Mouse (Mus musculus) layer of hippocampus, postnatal 14 days (tissue): Measurements from ENCODE around the gene Osbpl5. TPM values are rescaled to one million over a fixed set of nuclear protein-coding genes. Genes with fewer than 3 reads are reported as not detected.

Experiments
- DNase-seq, 2 experiments: peaks; one replicate each; pipeline ENCODE4 v3.0.0; 2021 to 2022; ENCODE audit warnings: low spot score in 2 of 2, mixed read lengths in 1 of 2
- total RNA-seq, 2 experiments: library from RNA; stranded (reverse); gene quantifications; 2 replicates each; pipeline ENCODE4 v1.2.3; 2021

The Osbpl5 gene
- total RNA-seq, 2 experiments from 2014 or later, result 36.3 to 40.9 TPM

DNA sequence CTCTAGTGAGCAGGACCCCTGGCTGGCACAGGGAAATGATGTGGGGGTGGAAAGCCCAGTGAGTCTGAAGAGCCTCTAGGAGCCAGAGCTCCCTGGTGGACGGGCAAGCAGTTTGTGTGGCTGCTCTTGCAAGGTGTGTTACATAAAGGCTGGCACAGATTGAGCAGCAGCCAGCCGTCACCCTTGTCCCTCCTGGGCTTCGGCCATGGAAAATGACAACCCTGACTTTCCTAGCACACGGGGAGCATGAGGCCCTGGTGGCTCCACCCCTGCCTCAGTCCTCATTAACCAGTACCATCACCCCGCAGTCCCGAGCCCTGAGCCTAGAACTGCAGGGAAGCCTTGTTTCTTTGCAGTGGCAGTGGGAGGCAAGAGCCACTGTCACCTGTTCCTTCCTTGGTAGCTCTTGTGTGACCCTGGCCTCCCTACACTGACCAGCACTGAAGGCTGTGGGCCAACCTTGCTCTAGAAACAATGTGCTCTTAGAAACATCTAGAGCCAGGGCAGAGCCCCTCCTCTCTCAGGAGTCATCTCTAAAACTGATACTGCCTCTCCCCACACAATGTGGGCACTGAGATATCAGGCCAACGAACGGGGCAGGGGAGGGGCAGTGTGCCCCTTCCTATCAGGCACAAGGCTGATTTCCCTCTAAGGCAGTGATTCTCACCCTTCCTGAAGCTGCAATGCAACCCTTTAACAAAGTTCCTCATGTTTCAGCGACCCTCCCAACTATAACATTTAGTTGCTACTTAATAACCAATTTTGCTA, 1.2 kb downstream of the Osbpl5 start:
- DNase-seq, result no peak

DNA sequence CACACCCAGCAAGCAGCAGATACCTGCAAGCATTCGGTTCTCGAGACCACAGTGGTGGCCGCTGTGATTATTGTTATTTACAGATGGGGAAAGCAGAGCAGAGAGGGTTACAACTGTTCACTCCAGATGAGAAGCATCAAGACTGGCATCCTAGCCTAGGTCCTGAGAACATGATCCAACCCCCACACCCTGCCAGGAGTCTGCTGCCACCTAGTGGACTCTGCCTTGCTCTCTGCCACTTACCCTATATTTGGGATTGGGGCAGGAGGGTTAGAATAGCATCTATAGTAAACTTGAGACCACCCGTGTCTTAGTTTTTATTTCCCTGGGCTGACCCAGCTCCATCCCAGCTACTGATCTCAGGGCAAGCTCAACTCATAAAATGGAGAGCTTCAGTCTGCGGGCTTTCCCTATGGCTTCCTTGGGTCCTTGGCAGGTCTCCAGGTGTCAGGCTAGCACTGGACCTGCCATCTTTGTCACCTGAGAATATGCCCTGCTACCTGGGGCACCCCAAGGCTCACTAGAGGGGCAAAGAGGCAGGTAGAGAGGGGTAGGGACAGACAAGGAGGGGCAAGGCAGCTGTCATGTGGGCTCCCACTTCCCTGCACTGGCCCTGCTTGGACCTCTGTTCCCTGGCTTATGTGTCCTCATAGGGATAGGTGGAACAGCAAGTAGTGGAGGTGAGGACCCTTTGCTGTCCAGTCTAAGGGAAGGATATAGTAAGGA, 2.6 kb downstream of the Osbpl5 start:
- DNase-seq, result no peak

- no peak for DNase-seq
These were observed 4.2 kb downstream of the Osbpl5 start for GRCm38 (mm10) chr7:143752606-143753005.

- DNase-seq, result no peak
These were observed 4.7 kb downstream of the Osbpl5 start for GRCm38 (mm10) chr7:143752056-143752455.

- DNase-seq, result no peak
These were observed 5.4 kb downstream of the Osbpl5 start for GRCm38 (mm10) chr7:143751380-143751779.

DNA sequence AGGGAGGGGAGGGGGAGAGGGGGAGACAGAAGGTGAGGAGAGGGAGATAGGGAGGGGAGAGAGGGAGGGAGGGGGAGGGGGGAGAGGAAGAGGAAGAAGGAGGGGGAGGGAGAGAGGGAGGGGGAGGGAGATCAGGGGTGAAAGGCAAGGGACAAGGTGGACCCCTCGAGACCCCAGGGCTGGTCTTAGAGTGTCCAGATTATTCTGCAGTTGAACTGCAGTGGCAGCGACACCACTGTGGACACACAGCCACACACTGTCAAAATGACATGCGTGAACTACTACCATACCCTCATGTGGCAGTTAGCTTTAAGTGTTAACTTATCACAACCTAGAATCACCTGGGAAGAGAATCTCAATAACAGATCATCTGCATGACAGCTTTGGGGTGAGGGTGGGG, 7.7 kb downstream of the Osbpl5 start:
- no peak for DNase-seq

GRCm38 (mm10) chr7:143748041-143748868, 8.5 kb downstream of the Osbpl5 start:
- peak; percentile 92 to 95 for DNase-seq

- DNase-seq, result no peak
These were observed 16.1 kb downstream of the Osbpl5 start for GRCm38 (mm10) chr7:143740653-143741052.

- peak; percentile 78 to 83 for DNase-seq
These were observed 17.0 kb downstream of the Osbpl5 start for GRCm38 (mm10) chr7:143739511-143740461.

- DNase-seq, result peak in 1 of 2 experiments; percentile 22
These were observed 18.2 kb downstream of the Osbpl5 start for GRCm38 (mm10) chr7:143738601-143739006.

GRCm38 (mm10) chr7:143738194-143738593, 18.6 kb downstream of the Osbpl5 start:
- DNase-seq, result no peak

GRCm38 (mm10) chr7:143733746-143734145, 23.0 kb downstream of the Osbpl5 start:
- no peak for DNase-seq

DNA sequence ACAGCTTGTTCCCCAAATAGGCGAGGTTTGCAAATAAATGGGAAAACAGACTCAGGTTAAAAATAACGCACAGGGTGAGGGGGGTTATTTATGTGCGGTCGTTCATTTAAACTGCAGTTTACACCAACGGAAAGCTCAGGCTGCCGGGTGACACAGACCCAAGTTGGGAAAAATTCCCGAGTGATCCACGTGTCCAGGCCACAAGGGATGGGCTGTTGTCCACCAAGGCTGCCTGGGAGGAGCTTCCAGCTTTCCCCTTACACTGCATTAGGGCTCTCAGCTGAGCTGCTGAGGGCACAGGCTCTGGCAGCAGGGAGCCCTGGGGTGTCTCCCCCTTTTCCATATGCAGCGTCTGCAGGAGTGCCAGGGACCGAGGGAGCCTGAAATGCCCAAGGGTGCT, 26.9 kb downstream of the Osbpl5 start:
- DNase-seq, result no peak

DNA sequence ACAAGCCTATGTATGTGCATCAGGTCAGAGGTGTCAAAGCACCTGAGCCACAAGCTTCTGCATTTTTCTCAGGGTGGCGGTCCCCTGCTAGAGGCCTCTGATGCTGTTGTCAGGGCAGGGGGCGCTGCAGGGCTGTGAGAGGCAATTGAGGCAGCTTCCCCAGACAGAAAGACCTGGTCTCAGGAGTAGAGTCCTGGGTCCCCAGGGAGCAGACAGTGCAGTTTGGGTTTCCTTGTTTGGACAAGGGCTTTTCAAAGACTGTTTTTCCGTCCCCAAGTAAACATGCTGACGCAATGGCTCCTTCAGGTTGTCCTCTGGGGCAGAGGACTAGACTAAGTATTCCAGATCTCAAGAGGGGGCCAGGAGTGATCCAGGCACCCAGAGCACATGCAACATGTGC, 30.4 kb downstream of the Osbpl5 start:
- no peak for DNase-seq

GRCm38 (mm10) chr7:143723841-143724240, 32.9 kb downstream of the Osbpl5 start:
- no peak for DNase-seq

GRCm38 (mm10) chr7:143722646-143723045, 34.1 kb downstream of the Osbpl5 start:
- peak; percentile 43 to 54 for DNase-seq

- DNase-seq, result no peak
These were observed 39.0 kb downstream of the Osbpl5 start for GRCm38 (mm10) chr7:143717811-143718210.

DNA sequence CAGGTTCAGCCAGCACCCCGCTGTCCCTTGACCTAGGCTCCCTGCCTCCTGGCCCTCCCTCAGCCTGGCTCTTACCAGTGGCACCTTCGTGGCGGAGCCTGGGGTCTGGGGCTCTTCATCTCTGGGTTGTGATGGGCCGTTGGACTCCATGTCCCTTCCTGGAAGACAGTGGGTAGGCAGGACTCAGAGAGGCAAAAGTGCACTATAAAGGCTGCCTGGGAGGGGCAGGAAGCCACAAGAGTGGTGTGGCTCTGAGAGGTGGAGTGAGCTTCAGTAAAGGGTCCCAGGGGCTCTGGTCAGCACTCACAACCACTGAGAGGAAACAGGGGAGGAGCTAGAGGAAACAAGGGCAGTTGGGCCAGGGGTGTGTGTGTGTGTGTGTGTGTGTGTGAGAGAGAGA, 43.4 kb downstream of the Osbpl5 start:
- DNase-seq, result no peak

DNA sequence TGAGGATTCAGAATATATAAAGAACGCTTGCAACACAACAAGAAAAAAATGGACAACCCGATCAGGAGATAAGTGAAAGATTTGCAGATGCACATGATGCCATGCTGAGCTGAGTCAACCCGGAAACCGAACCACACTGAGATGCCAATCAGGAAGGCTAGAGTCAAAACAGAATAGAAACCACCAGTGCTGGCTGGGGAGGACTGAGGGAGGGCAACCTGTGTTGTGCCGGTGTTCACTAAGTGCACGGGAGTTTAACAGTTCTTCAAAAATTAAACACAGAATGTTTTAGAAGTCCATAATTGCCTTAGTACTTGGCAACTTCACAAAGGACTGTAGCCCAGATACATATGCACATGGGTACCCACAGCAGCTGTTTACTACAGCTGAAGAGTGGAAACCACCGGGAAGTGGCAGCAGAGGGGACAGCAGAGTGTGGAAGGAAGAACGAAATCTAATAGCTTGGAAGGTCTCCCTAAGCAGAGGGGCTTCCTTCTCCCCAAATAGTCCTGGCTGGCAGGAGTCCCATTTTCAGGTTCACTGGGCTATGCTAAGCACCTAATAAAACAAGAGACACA, 43.9 kb downstream of the Osbpl5 start:
- DNase-seq, result no peak

GRCm38 (mm10) chr7:143712023-143712422, 44.8 kb downstream of the Osbpl5 start:
- no peak for DNase-seq
